Mouse (Mus musculus) embryonic facial prominence, embryonic 13.5 days (tissue): ENCODE results near the gene Cysltr2. TPM values are rescaled to one million over a fixed set of nuclear protein-coding genes. Genes with fewer than 3 reads are reported as not detected.

Source experiments
- ATAC-seq: fragments of 200-750 bp; cut with Nextera tagmentation; 2 replicates; pipeline ENCODE4 v1.8.0; 2017; ENCODE audit warnings: low read depth; ENCODE audit not compliant: insufficient number of reproducible peaks, insufficient read depth, low FRiP score, low TSS enrichment
- H3K27ac ChIP-seq: fragments of 300-500 bp; sonication (generic); 2 replicates; pipeline ENCODE4 v1.5.1; 2015; ENCODE audit warnings: moderate library complexity, mild to moderate bottlenecking, inconsistent platforms
- H3K27me3 ChIP-seq: fragments of 300-500 bp; sonication (generic); 2 replicates; pipeline ENCODE4 v1.6.1; 2015; ENCODE audit warnings: mild to moderate bottlenecking, inconsistent platforms
- H3K36me3 ChIP-seq: fragments of 300-500 bp; sonication (generic); 2 replicates; pipeline ENCODE4 v1.6.1; 2015; ENCODE audit warnings: mild to moderate bottlenecking, inconsistent platforms
- H3K4me1 ChIP-seq: fragments of 300-500 bp; sonication (generic); 2 replicates; pipeline ENCODE4 v1.6.1; 2015; ENCODE audit warnings: inconsistent platforms
- H3K4me2 ChIP-seq: fragments of 300-500 bp; sonication (generic); 2 replicates; pipeline ENCODE4 v1.6.1; 2015; ENCODE audit warnings: moderate library complexity, mild to moderate bottlenecking, inconsistent platforms
- H3K4me3 ChIP-seq: fragments of 300-500 bp; sonication (generic); 2 replicates; pipeline ENCODE4 v1.5.1; 2015; ENCODE audit warnings: mild to moderate bottlenecking, inconsistent platforms
- H3K9ac ChIP-seq: fragments of 300-500 bp; sonication (generic); 2 replicates; pipeline ENCODE4 v1.6.1; 2015; ENCODE audit warnings: mild to moderate bottlenecking, inconsistent platforms
- H3K9me3 ChIP-seq: fragments of 300-500 bp; sonication (generic); 2 replicates; pipeline ENCODE4 v1.6.1; 2016; ENCODE audit warnings: inconsistent platforms
- WGBS: fragments of 180-500 bp; shearing (Covaris S2); methylation state at CpG from one replicate; pipeline ENCODE4 v1.1.7; 2015; ENCODE audit warnings: mixed read lengths; 5-methylcytosine and 5-hydroxymethylcytosine counted together
- polyA plus RNA-seq: library from polyadenylated mRNA; unstranded; fragments of >200 nt; fragmentation: Nextera tagmentation; extraction: Ambion mirVana; gene quantifications from 2 replicates; pipeline ENCODE4 v1.2.1, GENCODE M21; 2015

Gene Cysltr2
- polyA plus RNA-seq, 1 experiment from 2014 or later, result not detected

GRCm38 (mm10) chr14:73045199-73045928 is 3.5 kb downstream of the Cysltr2 start:
- WGBS, result 69% methylated on average over 9 of the region's 9 CpGs
- no peak overlapping the region for H3K4me2 ChIP-seq
- H3K4me1 ChIP-seq, result peaks cover 3% of the 10 kb centered on the region; the same call in 1 of the 2 replicates
- H3K4me3 ChIP-seq, result no peak overlapping the region
- H3K9me3 ChIP-seq, result no peaks in the 10 kb centered on the region
- no peak overlapping the region for H3K9ac ChIP-seq
- H3K27ac ChIP-seq, result no peak overlapping the region
- H3K27me3 ChIP-seq, result no peaks in the 10 kb centered on the region; the same call in 1 of the 2 replicates
- ATAC-seq, result no peak
- H3K36me3 ChIP-seq, result no peaks in the 10 kb centered on the region

- H3K36me3 ChIP-seq, result no peaks in the 10 kb centered on the region
- no peaks in the 10 kb centered on the region for H3K9me3 ChIP-seq
- H3K4me3 ChIP-seq, result no peak overlapping the region
- H3K9ac ChIP-seq, result no peak overlapping the region
- no peak overlapping the region for H3K4me2 ChIP-seq
- WGBS, result 71% methylated on average over 2 of the region's 2 CpGs
- H3K4me1 ChIP-seq, result no peaks in the 10 kb centered on the region
- no peak for ATAC-seq
- no peaks in the 10 kb centered on the region; the same call in 1 of the 2 replicates for H3K27me3 ChIP-seq
- H3K27ac ChIP-seq, result no peak overlapping the region
Observed at GRCm38 (mm10) chr14:73041689-73042088, 7.2 kb downstream of the Cysltr2 start.

- Histone ChIP-seq H3K27ac (no peak overlapping the region), H3K4me3 (no peak overlapping the region), H3K4me2 (no peak overlapping the region), H3K4me1 (peaks cover 4% of the 10 kb centered on the region; the same call in 1 of the 2 replicates), H3K36me3 (no peaks in the 10 kb centered on the region), H3K27me3 (no peaks in the 10 kb centered on the region), H3K9me3 (no peaks in the 10 kb centered on the region), H3K9ac (no peak overlapping the region)
- 36% methylated on average over 3 of the region's 3 CpGs for WGBS
- no peak for ATAC-seq
Observed at GRCm38 (mm10) chr14:73033290-73033689, 15.6 kb downstream of the Cysltr2 start.

GRCm38 (mm10) chr14:73031218-73031617 is 17.7 kb downstream of the Cysltr2 start:
- Histone ChIP-seq H3K4me1 (peaks cover 4% of the 10 kb centered on the region; the same call in 1 of the 2 replicates), H3K36me3 (no peaks in the 10 kb centered on the region), H3K9me3 (no peaks in the 10 kb centered on the region), H3K4me3 (no peak overlapping the region), H3K4me2 (no peak overlapping the region), H3K27me3 (no peaks in the 10 kb centered on the region), H3K9ac (no peak overlapping the region), H3K27ac (no peak overlapping the region)
- no peak for ATAC-seq
- WGBS, result 87% methylated on average over 3 of the region's 3 CpGs

GRCm38 (mm10) chr14:73017272-73017671 is 31.6 kb downstream of the Cysltr2 start:
- no peak for ATAC-seq
- H3K36me3 ChIP-seq, result no peaks in the 10 kb centered on the region
- H3K4me2 ChIP-seq, result no peak overlapping the region
- H3K27ac ChIP-seq, result no peak overlapping the region
- H3K4me1 ChIP-seq, result peaks cover 10% of the 10 kb centered on the region
- WGBS, result 98% methylated on average over 3 of the region's 3 CpGs
- no peaks in the 10 kb centered on the region for H3K9me3 ChIP-seq
- no peak overlapping the region for H3K9ac ChIP-seq
- no peak overlapping the region for H3K4me3 ChIP-seq
- H3K27me3 ChIP-seq, result no peaks in the 10 kb centered on the region

- no peaks in the 10 kb centered on the region for H3K36me3 ChIP-seq
- 64% methylated on average over 6 of the region's 6 CpGs for WGBS
- H3K4me1 ChIP-seq, result peaks cover 10% of the 10 kb centered on the region
- no peak overlapping the region for H3K9ac ChIP-seq
- H3K4me2 ChIP-seq, result no peak overlapping the region
- ATAC-seq, result no peak
- H3K27me3 ChIP-seq, result no peaks in the 10 kb centered on the region
- H3K27ac ChIP-seq, result no peak overlapping the region
- H3K9me3 ChIP-seq, result no peaks in the 10 kb centered on the region
- no peak overlapping the region for H3K4me3 ChIP-seq
Observed at GRCm38 (mm10) chr14:73015386-73015785, 33.5 kb downstream of the Cysltr2 start.

GRCm38 (mm10) chr14:73013723-73014544 is 35.0 kb downstream of the Cysltr2 start:
- Histone ChIP-seq H3K9me3 (no peaks in the 10 kb centered on the region), H3K27ac (peak overlapping the region; percentile 71; the same call in 1 of the 2 replicates), H3K4me3 (no peak overlapping the region), H3K9ac (no peak overlapping the region), H3K36me3 (no peaks in the 10 kb centered on the region), H3K4me1 (peaks cover 10% of the 10 kb centered on the region), H3K27me3 (no peaks in the 10 kb centered on the region), H3K4me2 (no peak overlapping the region)
- WGBS, result 38% methylated on average over 9 of the region's 9 CpGs
- ATAC-seq, result peak; percentile 32; the same call in 1 of the 2 replicates

GRCm38 (mm10) chr14:73001814-73002213 is 47.1 kb downstream of the Cysltr2 start:
- H3K9me3 ChIP-seq, result no peaks in the 10 kb centered on the region
- 87% methylated on average over 4 of the region's 4 CpGs for WGBS
- H3K27me3 ChIP-seq, result no peaks in the 10 kb centered on the region
- H3K9ac ChIP-seq, result no peak overlapping the region
- ATAC-seq, result no peak
- no peak overlapping the region for H3K4me3 ChIP-seq
- no peaks in the 10 kb centered on the region for H3K36me3 ChIP-seq
- no peak overlapping the region for H3K27ac ChIP-seq
- no peak overlapping the region for H3K4me2 ChIP-seq
- no peaks in the 10 kb centered on the region for H3K4me1 ChIP-seq

GRCm38 (mm10) chr14:73000325-73000724 is 48.6 kb downstream of the Cysltr2 start:
- no peaks in the 10 kb centered on the region for H3K27me3 ChIP-seq
- H3K4me3 ChIP-seq, result no peak overlapping the region
- no peak for ATAC-seq

GRCm38 (mm10) chr14:72998111-72998510 is 50.8 kb downstream of the Cysltr2 start:
- H3K4me3 ChIP-seq, result no peak overlapping the region
- H3K9ac ChIP-seq, result no peak overlapping the region
- no peak overlapping the region for H3K27ac ChIP-seq
- H3K4me2 ChIP-seq, result no peak overlapping the region
- no peaks in the 10 kb centered on the region for H3K9me3 ChIP-seq
- 0 out of 2 replicates have a peak, but pooled peaks cover 3% of the 10 kb centered on the region for H3K4me1 ChIP-seq
- no peaks in the 10 kb centered on the region for H3K27me3 ChIP-seq
- ATAC-seq, result no peak
- WGBS, result 77% methylated on average over 6 of the region's 6 CpGs
- H3K36me3 ChIP-seq, result no peaks in the 10 kb centered on the region

More at GRCm38 (mm10) chr14:73000325-73000724, 48.6 kb downstream of the Cysltr2 start:
- Histone ChIP-seq H3K36me3 (no peaks in the 10 kb centered on the region), H3K4me1 (no peaks in the 10 kb centered on the region), H3K4me2 (no peak overlapping the region), H3K9me3 (no peaks in the 10 kb centered on the region), H3K27ac (no peak overlapping the region), H3K9ac (no peak overlapping the region)
- WGBS, result 39% methylated on average over 10 of the region's 10 CpGs

GRCm38 (mm10) chr14:72986044-72986443 is 62.9 kb downstream of the Cysltr2 start:
- no peaks in the 10 kb centered on the region for H3K36me3 ChIP-seq
- no peak overlapping the region for H3K4me3 ChIP-seq
- H3K27ac ChIP-seq, result no peak overlapping the region
- no peak overlapping the region for H3K4me2 ChIP-seq
- ATAC-seq, result no peak
- no peaks in the 10 kb centered on the region for H3K4me1 ChIP-seq
- WGBS, result 84% methylated on average over 2 of the region's 2 CpGs
- H3K9me3 ChIP-seq, result no peaks in the 10 kb centered on the region
- H3K27me3 ChIP-seq, result no peaks in the 10 kb centered on the region
- H3K9ac ChIP-seq, result no peak overlapping the region
